Mouse (Mus musculus) intestine, embryonic 16.5 days (tissue): ENCODE data around the gene Etv2. TPM values are rescaled to one million over a fixed set of nuclear protein-coding genes. Genes with fewer than 3 reads are reported as not detected.

ENCODE experiments used
- ATAC-seq: fragments of 200-750 bp; cut with Nextera tagmentation; 2 replicates; pipeline ENCODE4 v1.8.0; 2017; ENCODE audit warnings: moderate TSS enrichment, moderate library complexity
- H3K27ac ChIP-seq: fragments of 300-500 bp; sonication (generic); 2 replicates; pipeline ENCODE4 v1.5.1; 2014; ENCODE audit warnings: mild to moderate bottlenecking, low read length
- H3K27me3 ChIP-seq: fragments of 300-500 bp; sonication (generic); replicated peaks from 2 replicates; pipeline ENCODE4 v1.6.1; 2014; ENCODE audit warnings: low read length, control low read depth, mixed read lengths; ENCODE audit not compliant: control insufficient read depth, insufficient read depth
- H3K36me3 ChIP-seq: fragments of 300-500 bp; sonication (generic); 2 replicates; pipeline ENCODE4 v1.6.1; 2014; ENCODE audit warnings: low read length, control low read depth; ENCODE audit not compliant: control insufficient read depth, insufficient read depth
- H3K4me1 ChIP-seq: fragments of 300-500 bp; sonication (generic); 2 replicates; pipeline ENCODE4 v1.6.1; 2014; ENCODE audit warnings: low read length, control low read depth, mixed read lengths; ENCODE audit not compliant: control insufficient read depth, insufficient read depth
- H3K4me2 ChIP-seq: fragments of 300-500 bp; sonication (generic); 2 replicates; pipeline ENCODE4 v1.6.1; 2014; ENCODE audit warnings: low read depth, low read length, control low read depth
- H3K4me3 ChIP-seq: fragments of 300-500 bp; sonication (generic); 2 replicates; pipeline ENCODE4 v1.5.1; 2014; ENCODE audit warnings: mild to moderate bottlenecking, low read length
- H3K9ac ChIP-seq: fragments of 300-500 bp; sonication (generic); 2 replicates; pipeline ENCODE4 v1.6.1; 2014; ENCODE audit warnings: low read depth, low read length
- H3K9me3 ChIP-seq: fragments of 300-500 bp; sonication (generic); 2 replicates; pipeline ENCODE4 v1.6.1; 2016; ENCODE audit warnings: low read length, control low read depth; ENCODE audit not compliant: control insufficient read depth
- WGBS: fragments of 180-500 bp; shearing (Covaris S2); extraction: QIAGEN DNeasy Blood & Tissue Kit; methylation state at CpG from one replicate; pipeline ENCODE4 v1.1.7; 2014; 5-methylcytosine and 5-hydroxymethylcytosine counted together
- polyA plus RNA-seq: library from polyadenylated mRNA; unstranded; fragments of >200 nt; fragmentation: Nextera tagmentation; extraction: Ambion mirVana; gene quantifications from 2 replicates; pipeline ENCODE4 v1.2.1, GENCODE M21; 2015

Etv2 gene
- polyA plus RNA-seq, 1 experiment from 2014 or later = not detected

DNA sequence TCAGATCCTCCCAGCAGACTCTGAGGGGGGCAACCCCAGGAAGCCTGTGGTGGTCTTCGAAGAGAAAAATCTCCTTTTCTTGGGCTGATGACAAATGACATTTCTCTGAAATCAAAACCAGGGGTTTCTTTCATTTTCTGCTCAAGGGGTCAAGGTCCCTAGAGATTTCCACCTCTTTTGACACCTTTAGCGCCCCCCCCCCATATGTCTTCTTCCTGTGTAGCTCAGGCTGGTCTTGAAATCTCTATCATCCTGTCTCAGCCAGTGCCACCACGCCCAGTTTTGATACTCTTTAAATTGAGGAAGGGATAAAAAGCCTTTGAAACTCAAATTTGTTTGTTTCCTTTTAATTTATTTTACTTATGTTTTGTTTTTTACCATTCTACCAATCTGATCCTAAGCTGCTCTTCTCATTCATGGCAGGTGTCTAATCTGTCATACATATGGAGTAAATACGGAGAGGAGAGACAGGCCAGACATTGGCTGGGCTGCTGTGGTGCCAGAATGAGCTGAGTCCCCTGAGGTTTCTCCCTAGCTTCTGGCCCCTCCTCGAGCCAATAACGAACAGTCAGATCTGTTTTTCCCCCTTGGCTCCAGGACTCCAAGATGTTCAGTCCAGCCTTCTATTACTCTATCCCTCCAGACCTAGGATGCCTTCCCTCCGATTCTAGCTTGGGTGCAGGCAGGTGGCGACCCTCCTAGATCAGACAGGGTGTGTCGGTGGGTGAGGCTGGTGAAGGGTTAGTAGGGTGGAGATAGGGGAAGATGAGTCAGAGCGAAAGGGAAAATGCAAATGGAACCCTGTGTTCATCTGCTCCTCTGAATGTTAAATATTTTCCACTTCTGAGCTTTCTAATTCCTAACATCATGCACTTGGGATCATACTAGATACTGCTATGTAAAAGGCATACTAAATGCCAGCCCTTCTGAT, 41.8 kb downstream of the Etv2 start:
- no peak for ATAC-seq
- Histone ChIP-seq H3K36me3 (no peaks in the 10 kb centered on the region), H3K4me1 (peaks cover 11% of the 10 kb centered on the region), H3K4me3 (no peak overlapping the region), H3K9ac (no peak overlapping the region), H3K9me3 (no peaks in the 10 kb centered on the region; the same call in 1 of the 2 replicates), H3K27me3 (no peaks in the 10 kb centered on the region), H3K4me2 (no peak overlapping the region), H3K27ac (no peak overlapping the region)
- 70% methylated on average over 10 of the region's 10 CpGs for WGBS

DNA sequence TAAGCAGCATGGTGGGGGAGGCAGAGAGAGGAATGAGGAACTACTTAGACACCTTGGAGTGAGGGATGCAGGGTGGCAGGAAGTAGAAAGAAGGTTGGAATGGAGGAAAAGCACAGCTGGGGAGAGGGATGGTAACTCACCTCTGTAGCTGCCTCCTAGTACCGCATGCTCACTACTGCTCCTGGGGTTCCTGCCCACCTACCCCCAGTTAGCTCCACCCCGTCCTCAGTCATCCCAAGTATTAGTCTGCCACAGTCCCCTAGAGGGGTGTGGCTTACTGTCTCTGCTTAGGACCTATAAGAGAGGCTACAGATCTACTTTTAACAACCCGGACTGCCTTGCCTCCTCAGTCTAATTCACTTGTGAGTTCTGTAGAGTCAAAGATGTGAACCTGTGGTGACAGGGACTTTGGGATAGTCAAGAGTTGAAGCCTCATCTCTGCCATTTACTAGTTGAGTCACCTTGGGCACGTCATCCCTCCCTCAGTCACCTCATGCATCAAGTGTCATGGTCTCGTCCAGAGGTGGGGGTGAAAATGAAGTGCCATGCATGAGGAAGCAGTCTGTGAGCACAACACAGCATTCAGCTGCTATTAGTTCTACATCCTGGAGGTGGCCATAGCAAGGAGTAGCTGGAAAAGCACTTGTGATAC, 42.8 kb downstream of the Etv2 start:
- no peaks in the 10 kb centered on the region for H3K36me3 ChIP-seq
- no peaks in the 10 kb centered on the region for H3K9me3 ChIP-seq
- 51% methylated on average over 5 of the region's 5 CpGs for WGBS
- H3K27ac ChIP-seq = no peak overlapping the region
- H3K4me1 ChIP-seq = peaks cover 11% of the 10 kb centered on the region
- H3K27me3 ChIP-seq = no peaks in the 10 kb centered on the region
- ATAC-seq = no peak
- no peak overlapping the region for H3K4me3 ChIP-seq
- H3K4me2 ChIP-seq = no peak overlapping the region
- no peak overlapping the region for H3K9ac ChIP-seq

DNA sequence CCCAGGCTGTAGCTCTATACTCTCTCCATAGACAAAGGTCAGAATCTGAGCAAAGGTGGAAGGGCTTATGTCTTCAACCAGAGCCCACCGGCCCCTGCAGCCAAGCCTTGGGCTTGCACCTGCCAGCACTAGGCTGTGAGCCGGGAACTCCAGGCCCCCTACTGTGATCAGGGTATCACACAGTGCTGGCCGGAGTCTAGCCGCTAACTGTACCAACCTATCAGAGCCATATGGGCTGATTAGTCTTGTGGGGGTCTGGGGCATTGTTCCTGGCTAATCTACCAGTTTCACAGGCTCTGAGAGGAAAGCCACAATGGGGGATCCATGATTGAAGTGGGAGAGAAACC, 44.1 kb downstream of the Etv2 start:
- H3K27ac ChIP-seq = no peak overlapping the region
- peaks cover 23% of the 10 kb centered on the region for H3K4me1 ChIP-seq
- no peak overlapping the region for H3K9ac ChIP-seq
- no peaks in the 10 kb centered on the region for H3K27me3 ChIP-seq
- 69% methylated on average over 4 of the region's 4 CpGs for WGBS
- no peak for ATAC-seq
- H3K4me2 ChIP-seq = no peak overlapping the region
- no peaks in the 10 kb centered on the region for H3K36me3 ChIP-seq
- H3K4me3 ChIP-seq = no peak overlapping the region
- H3K9me3 ChIP-seq = no peaks in the 10 kb centered on the region

DNA sequence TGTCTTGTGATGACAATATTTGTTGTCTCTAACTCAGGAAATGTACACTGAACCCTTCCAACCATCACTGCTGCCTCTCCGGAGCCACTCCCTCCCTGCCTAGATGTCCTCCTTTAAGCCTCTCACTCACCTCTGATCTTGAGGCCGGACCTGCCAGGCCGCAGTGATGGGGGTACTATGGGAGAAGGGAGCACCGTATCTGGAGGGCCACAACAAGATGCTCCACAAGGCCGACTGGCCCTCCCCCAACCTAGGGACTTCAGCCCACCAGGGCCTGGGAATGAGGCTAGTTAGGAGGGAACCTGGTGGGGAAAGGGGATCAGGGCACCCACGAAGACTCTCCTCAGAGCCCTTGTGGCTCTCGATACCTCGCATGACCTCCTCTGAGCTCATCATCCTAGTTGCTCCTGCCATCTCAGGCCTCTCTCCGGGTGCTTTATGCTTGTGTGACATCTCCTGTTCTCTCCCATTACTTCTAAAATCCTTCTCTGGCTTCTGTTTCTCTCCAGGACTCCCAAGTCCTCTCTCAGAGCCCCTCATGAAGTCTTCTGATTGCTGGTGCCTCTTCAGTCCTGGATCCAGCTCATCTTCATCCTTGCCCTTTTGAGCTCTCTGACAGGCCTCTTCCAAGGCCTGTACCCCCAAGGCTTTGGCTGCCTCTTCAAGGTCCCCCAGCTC, 44.6 kb downstream of the Etv2 start:
- Histone ChIP-seq H3K4me3 (peak overlapping the region; percentile 98), H3K9ac (peak overlapping the region; percentile 95; the same call in 1 of the 2 replicates), H3K9me3 (no peaks in the 10 kb centered on the region), H3K4me1 (peaks cover 24% of the 10 kb centered on the region), H3K27ac (no peak overlapping the region), H3K4me2 (peak overlapping the region; percentile 87), H3K36me3 (no peaks in the 10 kb centered on the region), H3K27me3 (no peaks in the 10 kb centered on the region)
- ATAC-seq = no peak
- WGBS = 83% methylated on average over 9 of the region's 9 CpGs

DNA sequence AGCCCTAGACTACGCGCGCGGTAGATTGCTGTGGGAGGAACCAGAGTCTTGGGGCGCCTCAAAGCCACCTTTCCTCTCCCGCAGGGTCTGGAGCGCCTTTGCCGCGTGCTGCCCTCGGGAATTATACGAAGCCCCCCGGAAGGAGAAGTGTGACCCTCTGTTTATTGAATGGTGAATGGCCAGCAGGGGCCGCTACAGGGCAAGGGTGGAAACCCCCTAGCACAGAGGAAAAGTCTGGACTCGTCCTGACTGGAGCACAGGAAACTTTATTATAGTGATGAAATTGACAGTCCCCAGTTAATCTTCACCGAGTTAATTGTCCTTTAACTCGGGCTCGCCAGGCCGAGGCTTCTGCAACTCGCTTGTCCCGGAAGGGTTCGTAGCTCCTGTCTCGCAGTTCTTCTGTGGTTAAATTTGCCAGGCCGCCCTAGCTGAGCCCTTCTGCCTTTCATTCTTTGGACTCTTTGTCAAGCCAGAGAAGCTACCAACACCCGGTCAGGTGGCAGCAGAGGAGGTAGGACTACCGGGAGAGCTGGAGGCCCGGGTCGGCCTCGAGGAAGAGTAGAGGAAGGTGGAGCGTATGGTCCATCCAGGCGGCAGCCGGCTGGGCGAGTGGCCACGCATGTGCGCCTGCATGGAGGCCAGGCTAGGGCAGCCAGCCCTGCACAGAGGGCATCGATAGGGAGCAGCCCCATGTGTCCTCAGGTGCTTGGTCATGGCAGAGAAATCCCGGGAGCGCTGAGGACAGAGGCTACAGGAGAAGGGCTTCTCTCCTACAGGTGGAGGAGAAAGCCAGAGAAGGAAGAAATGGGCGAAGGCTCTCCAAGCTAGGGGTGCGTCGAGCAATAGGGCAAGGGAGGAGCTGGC, 46.0 kb downstream of the Etv2 start:
- H3K4me2 ChIP-seq = peak overlapping the region; percentile 87
- no peaks in the 10 kb centered on the region for H3K9me3 ChIP-seq
- ATAC-seq = peak; percentile 76
- 18% methylated on average over 40 of the region's 40 CpGs for WGBS
- H3K9ac ChIP-seq = peak overlapping the region; percentile 95
- peak overlapping the region; percentile 98 for H3K4me3 ChIP-seq
- no peaks in the 10 kb centered on the region for H3K27me3 ChIP-seq
- peaks cover 8% of the 10 kb centered on the region for H3K36me3 ChIP-seq
- H3K4me1 ChIP-seq = peaks cover 24% of the 10 kb centered on the region
- H3K27ac ChIP-seq = peak overlapping the region; percentile 96

DNA sequence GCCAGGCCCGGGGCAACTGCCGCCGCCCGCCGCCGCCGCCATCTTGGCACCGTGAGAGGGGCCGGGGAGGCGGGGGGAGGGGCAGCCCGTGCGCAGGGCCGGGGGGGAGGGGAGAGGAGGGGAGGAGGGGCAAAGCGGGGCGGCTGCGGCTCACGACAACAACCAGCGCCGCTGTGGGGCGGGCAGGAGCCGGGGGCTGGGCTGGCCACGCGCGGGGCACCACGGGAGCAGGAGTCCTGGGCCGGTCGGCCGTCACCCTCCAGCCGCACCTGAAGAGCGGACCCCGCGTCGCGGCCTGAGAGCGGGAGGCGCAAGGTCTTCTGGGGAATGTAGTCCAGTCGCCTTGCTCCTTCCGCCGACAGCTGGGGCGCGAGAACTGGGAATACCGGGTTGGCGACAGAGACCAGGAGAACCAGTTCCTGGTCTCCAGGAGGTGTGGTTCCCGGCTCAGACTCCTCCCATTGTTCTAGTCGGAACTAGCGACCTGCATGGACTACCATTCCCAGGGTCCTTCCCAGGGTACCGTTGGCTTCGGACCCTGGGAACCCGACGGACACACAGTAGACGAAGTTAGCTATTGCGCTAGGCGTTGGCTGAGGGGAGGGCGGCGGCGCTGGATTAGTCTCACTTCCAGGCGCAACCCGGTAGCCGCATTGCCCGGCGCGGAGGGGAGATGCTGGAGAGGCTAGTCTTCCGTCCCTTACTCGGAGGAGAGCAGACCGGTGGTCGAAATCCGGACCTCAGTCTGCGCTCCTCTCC, 46.8 kb downstream of the Etv2 start, which contains the start of gene Kmt2b:
Gene Kmt2b, minus strand, starts transcription at position 51 of the 759 bp plus-strand sequence.
- Histone ChIP-seq H3K27me3 (no peaks in the 10 kb centered on the region), H3K27ac (peak within 1 kb of the TSS; percentile 96), H3K4me2 (peak within 1 kb of the TSS; percentile 87), H3K4me3 (peak within 1 kb of the TSS; percentile 98), H3K9ac (peak within 1 kb of the TSS; percentile 95), H3K36me3 (peaks cover 16% of the 10 kb centered on the region), H3K9me3 (no peaks in the 10 kb centered on the region), H3K4me1 (peaks cover 22% of the 10 kb centered on the region)
- ATAC-seq = peak; percentile 94
- WGBS = 0% methylated on average over 51 of the region's 68 CpGs

DNA sequence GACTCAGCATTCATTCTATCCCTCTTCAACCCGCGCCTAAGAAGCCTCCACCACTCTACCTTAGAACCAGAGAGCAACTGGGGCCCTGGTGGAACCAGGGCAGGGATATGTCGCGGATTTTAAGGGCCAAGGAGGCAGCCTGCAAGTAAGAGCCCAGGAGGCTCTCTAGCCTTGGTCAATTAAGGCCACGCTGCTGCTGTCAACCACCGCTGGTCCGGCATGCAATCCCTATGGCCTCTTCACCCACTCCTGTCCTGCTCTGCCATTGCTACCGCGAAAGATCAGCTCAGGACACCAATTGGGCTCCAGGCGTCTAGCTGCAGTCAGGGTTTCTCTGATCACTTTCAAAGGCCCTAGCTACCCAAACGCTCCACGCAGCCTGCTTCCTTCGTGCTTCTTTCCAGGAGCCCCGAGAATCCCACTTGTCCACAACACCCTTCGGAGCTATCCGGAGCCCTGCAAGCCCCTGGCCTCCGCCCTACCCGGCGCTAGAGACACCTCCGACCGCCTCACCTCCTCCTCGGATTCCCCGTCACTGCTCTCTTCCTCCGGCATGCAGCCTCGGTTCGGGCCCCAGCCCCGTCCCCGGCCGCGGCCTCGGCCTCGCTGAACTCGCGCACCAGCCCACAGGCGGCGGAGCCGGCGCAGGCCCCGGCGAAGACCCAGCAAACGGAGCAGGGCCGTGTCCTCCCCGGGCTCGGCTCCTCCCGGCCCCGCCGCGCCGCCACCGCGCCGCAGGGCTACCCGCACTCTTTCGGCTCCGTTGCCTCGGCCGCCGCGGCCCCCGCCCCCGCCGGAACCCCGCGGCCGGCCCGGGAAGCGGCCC, 47.6 kb downstream of the Etv2 start:
- Histone ChIP-seq H3K4me3 (peak overlapping the region; percentile 98), H3K27ac (peak overlapping the region; percentile 96), H3K9ac (peak overlapping the region; percentile 95), H3K4me2 (peak overlapping the region; percentile 87), H3K36me3 (peaks cover 20% of the 10 kb centered on the region), H3K9me3 (no peaks in the 10 kb centered on the region), H3K4me1 (peaks cover 21% of the 10 kb centered on the region), H3K27me3 (no peaks in the 10 kb centered on the region)
- WGBS = under 1% methylated on average over 64 of the region's 67 CpGs
- peak; percentile 16 for ATAC-seq
